Mouse (Mus musculus) embryonic fibroblast, embryonic 13.5 days (primary cell): ENCODE measurements around the gene Sp6.

Experiments used
- CTCF ChIP-seq: IDR thresholded peaks from 2 replicates; pipeline ENCODE4 v1.5.1; 2011; ENCODE audit warnings: mild to moderate bottlenecking, control low read depth, low read length, moderate library complexity, borderline replicate concordance; ENCODE audit not compliant: insufficient read depth
- POLR2A ChIP-seq: IDR thresholded peaks from 2 replicates; pipeline ENCODE4 v1.6.1; 2011; ENCODE audit warnings: low read depth, mild to moderate bottlenecking, control low read depth, low read length, moderate library complexity

- TF ChIP-seq POLR2A (no peak), CTCF (no peak)
Observed at GRCm38 (mm10) chr11:96966914-96967543, 46.2 kb upstream of the Sp6 start.
